Mouse (Mus musculus) B cell, adult 67 days (primary cell): Measurements from ENCODE around the gene Cd177. TPM values are rescaled to one million over a fixed set of nuclear protein-coding genes. Genes with fewer than 3 reads are reported as not detected.

Experiments
- total RNA-seq, 2 experiments: library from RNA; stranded (reverse); gene quantifications; 4 replicates each; pipeline ENCODE4 v1.2.4; 2023

Cd177 gene
- under 1 TPM in 1 of 2 experiments, not detected in 1; 0.38 TPM for total RNA-seq

DNA sequence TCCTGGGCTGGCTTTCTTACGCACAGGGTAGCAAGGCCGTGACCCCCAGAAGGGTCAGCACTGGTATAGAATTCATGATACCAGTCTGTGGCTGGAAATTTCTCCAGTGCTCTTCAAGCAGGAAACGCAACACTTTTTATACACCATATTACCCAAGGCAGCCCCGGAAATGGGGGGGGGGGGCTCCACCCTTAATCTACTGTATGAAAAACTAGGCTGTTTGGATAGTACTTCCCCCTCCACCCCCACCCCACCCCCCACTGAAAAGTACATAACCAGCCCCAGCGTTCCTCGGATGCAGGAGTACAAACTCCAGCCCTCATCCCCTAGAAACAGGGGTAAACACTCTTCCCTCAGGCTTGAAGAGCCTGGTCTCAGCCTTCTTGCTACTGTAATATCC, at the start of gene Cd177:
Gene Cd177, minus strand, starts transcription at position 101 of the 400 bp plus-strand sequence.

GRCm38 (mm10) chr7:24776918-24777317, 16.8 kb upstream of the Cd177 start, which contains the start of gene Ceacam10:
Ceacam10 (plus strand) TSS chr7:24777206.

DNA sequence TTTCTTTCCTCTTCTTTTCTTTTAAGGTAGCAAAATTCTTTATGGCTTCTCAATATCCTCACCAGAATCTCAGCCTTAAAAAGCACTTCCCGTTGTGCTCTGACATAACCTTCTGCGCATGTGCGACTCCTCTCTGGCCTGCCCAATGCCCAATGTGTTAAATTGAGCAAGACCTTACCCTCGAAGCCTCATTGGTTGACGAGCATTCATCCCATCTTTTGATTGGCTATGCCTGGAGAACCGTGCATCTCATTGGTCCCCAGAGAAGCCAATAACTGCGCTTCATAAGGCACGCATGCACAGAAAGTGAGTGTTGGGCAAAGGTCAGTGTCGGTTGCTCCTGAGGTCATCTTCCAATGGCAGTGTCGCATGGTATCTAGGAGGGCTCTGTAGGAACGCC, 33.3 kb downstream of the Cd177 start, which contains the start of gene Gm4763:
Gene Gm4763, minus strand, starts transcription at position 101 of the 400 bp plus-strand sequence.

DNA sequence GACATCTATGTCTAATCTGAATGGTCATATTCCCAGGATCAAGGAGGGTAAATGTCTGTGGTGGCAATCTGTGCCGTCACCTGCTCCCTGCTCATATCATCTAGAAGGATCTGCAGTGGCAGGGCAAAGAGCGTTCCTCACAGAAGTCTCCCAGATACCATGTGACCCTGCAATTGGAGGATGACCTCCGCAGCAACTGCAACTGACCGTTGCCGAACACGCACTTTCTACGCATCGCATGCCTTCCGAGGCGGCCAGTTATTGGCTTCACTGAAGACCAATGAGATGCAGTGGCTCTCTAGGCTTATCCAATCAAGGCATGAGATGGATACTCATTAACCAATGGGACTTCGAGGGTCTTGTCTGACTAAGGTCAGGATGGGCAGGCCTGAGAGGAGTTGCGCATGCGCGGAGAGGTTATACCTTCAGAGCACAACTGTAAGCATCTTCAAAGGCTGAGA, 51.2 kb downstream of the Cd177 start, which contains the start of gene BC049730:
Gene BC049730, plus strand, starts transcription at position 411 of the 461 bp plus-strand sequence.

Other genes starting within 250 kb of the Cd177 start
- gene AC161166.1, start 247.9 kb downstream of the Cd177 start, total RNA-seq: not detected
- gene Irgq, start 229.6 kb downstream of the Cd177 start, total RNA-seq: 10 to 100 TPM; 24.8 to 25.6 TPM
- gene Pinlyp, start 214.2 kb downstream of the Cd177 start, total RNA-seq: under 1 TPM in 1 of 2 experiments, not detected in 1; 0.67 TPM
- 100 to 1,000 TPM in 1 of 2 experiments, 10 to 100 TPM in 1; 93.4 to 102 TPM for gene Xrcc1, start 214.0 kb downstream of the Cd177 start, total RNA-seq
- gene Ethe1, start 172.8 kb downstream of the Cd177 start, total RNA-seq: 10 to 100 TPM; 12.1 to 13.1 TPM
- not detected for gene Zfp575, start 172.7 kb downstream of the Cd177 start, total RNA-seq
- gene Phldb3, start 149.5 kb downstream of the Cd177 start, total RNA-seq: 10 to 100 TPM; 28.9 to 29.4 TPM
- under 1 TPM; 0.33 to 0.64 TPM for gene Lypd3, start 123.8 kb downstream of the Cd177 start, total RNA-seq
- not detected for gene Tex101, start 83.6 kb downstream of the Cd177 start, total RNA-seq
- not detected for gene BC049730, start 51.1 kb downstream of the Cd177 start, total RNA-seq
- not detected for gene Gm4763, start 33.4 kb downstream of the Cd177 start, total RNA-seq
- gene Ceacam10, start 16.9 kb upstream of the Cd177 start, total RNA-seq: not detected
- gene Gm9844, start 101.9 kb upstream of the Cd177 start, total RNA-seq: not detected
- gene Lypd4, start 109.6 kb upstream of the Cd177 start, total RNA-seq: not detected
- not detected for gene Dmrtc2, start 109.7 kb upstream of the Cd177 start, total RNA-seq
- 1,000 to 10,000 TPM; 2,670 to 2,732 TPM for gene Rps19, start 124.1 kb upstream of the Cd177 start, total RNA-seq
- 1,000 to 10,000 TPM; 1,811 to 1,852 TPM for gene Cd79a, start 137.1 kb upstream of the Cd177 start, total RNA-seq
- 1,000 to 10,000 TPM; 1,277 to 1,485 TPM for gene Arhgef1, start 142.6 kb upstream of the Cd177 start, total RNA-seq
- gene Gm4881, start 184.2 kb upstream of the Cd177 start, total RNA-seq: not detected
- gene Rabac1, start 212.4 kb upstream of the Cd177 start, total RNA-seq: 100 to 1,000 TPM; 193 to 204 TPM
- under 1 TPM; 0.42 to 0.87 TPM for gene Atp1a3, start 245.6 kb upstream of the Cd177 start, total RNA-seq